Mouse (Mus musculus): ENCODE measurements around the gene Fabp6. TPM values are rescaled to one million over a fixed set of nuclear protein-coding genes. Genes with fewer than 3 reads are reported as not detected.

Fabp6 gene
- total RNA-seq (2023) = not detected

DNA sequence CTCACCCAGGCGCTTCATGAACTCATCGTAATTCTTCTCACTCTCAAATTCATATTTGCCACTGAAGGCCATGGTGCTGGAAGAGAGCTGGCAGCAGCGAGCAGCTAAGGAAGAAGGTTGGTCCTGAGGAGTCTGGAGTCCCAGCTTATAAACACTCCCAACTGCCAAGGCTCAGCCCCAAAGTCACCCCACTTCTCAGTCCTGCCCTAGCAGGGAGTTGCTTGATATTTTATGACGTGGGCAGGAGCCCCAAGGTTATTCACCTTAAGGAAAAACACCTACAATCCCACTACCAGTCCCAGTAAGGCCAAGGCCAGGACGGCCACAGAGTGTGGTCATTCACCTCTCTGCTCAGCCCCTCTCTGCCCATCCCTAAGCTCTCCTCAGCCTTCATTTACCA is at the start of gene Fabp6:
Gene Fabp6, minus strand, starts transcription at position 101 of the 400 bp plus-strand sequence.

DNA sequence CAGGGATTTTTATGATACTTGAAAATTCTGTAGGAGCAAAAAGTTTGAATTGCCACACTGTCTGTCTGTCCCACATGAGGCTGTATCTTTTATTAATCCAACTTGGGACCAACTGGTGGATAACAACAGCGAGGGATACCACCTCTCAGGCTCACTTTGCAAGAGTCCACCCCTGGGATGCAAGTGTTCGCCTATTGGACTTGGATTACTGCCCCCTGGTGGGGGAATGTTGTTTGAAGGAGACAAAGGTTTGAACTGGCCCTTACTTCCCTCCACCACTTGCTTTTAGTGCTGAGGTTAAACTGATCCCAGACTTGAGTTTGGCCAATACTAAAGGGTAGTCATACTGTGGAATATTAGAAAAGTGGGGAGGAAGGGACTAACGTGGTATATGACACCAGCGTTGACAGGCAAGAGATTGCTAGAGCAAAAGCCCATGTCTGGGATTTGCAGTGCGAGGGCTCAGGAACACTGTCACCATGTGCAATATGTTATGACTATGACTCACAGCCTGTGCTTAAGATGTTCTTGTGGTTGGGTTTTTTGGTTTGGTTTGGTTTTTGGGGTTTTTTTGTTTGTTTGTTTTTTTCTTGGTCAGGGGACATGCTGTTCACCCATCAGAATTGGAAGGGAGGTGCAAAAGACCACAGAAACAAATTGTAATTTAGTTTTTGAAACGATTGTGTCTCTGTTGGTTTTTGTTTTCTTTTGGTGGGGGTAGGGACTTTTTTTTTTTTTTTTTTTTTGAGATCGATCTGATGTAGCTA is 14.8 kb downstream of the Fabp6 start, which contains the start of gene 4933415A04Rik:
Gene 4933415A04Rik, plus strand, starts transcription at position 717 of the 767 bp plus-strand sequence.

Other genes starting within 250 kb of the Fabp6 start
- 10 to 100 TPM; 53.8 to 60.2 TPM for gene Pttg1, start 175.3 kb downstream of the Fabp6 start, total RNA-seq (2023)
- 10 to 100 TPM; 48.0 to 51.6 TPM for gene Slu7, start 167.8 kb downstream of the Fabp6 start, total RNA-seq (2023)
- gene C1qtnf2, start 127.3 kb downstream of the Fabp6 start, total RNA-seq (2023) = not detected
- not detected for gene Ccnjl, start 72.8 kb downstream of the Fabp6 start, total RNA-seq (2023)
- gene 4933415A04Rik, start 14.5 kb downstream of the Fabp6 start, total RNA-seq (2023) = not detected
- gene Pwwp2a, start 80.5 kb upstream of the Fabp6 start, total RNA-seq (2023) = 10 to 100 TPM; 26.2 to 29.2 TPM
- 10 to 100 TPM; 26.7 to 27.7 TPM for gene Ttc1, start 146.5 kb upstream of the Fabp6 start, total RNA-seq (2023)

All from neutrophil, adult 83 days (primary cell).